Comparison of ENCODE assay signal across 21 mouse cellular contexts in genomic region chr4:123289038-123289437, GRCm38 (mm10). TPM values are rescaled to one million over a fixed set of nuclear protein-coding genes. Genes with fewer than 3 reads are reported as not detected.
DNase-seq lines count a peak whose midpoint lies in the region; ATAC-seq and TF ChIP-seq lines count a peak whose summit lies in the region.
"Had no signal": no experiment of that assay in that cellular context is flagged by ENCODE, and none has a peak within 500 bp of the region (broad histone marks: within the 10 kb centered on the region; RNA-seq: fewer than 3 reads in every experiment).

No protein-coding gene starts in this region.

- H3K4me3 ChIP-seq in forebrain, embryonic 11.5 days (ENCODE audit: low read depth, low read length): no peak overlapping the region
- no peak overlapping the region for H3K4me3 ChIP-seq in forebrain, embryonic 13.5 days
- no peak overlapping the region for H3K4me3 ChIP-seq in intestine, embryonic 16.5 days (ENCODE audit: low read length)
- H3K4me3 ChIP-seq in intestine, postnatal 0 days (ENCODE audit: low read depth, low read length): no peak overlapping the region
- H3K4me3 ChIP-seq in midbrain, embryonic 10.5 days: no peak overlapping the region
- H3K4me3 ChIP-seq in midbrain, embryonic 16.5 days (ENCODE audit: low read depth, low read length): no peak overlapping the region
- H3K4me3 ChIP-seq: embryonic facial prominence, embryonic 15.5 days; heart, embryonic 13.5 days; hindbrain, embryonic 12.5 days had no signal

- H3K27ac ChIP-seq in forebrain, embryonic 11.5 days (ENCODE audit: low read depth, low read length): no peak overlapping the region
- H3K27ac ChIP-seq in forebrain, embryonic 13.5 days: no peak overlapping the region
- no peak overlapping the region for H3K27ac ChIP-seq in intestine, embryonic 16.5 days (ENCODE audit: low read length)
- H3K27ac ChIP-seq in intestine, postnatal 0 days (ENCODE audit: low read depth, low read length): no peak overlapping the region
- H3K27ac ChIP-seq in midbrain, embryonic 10.5 days (replicated peaks): 0 out of 2 replicates have a peak overlapping the region, but pooled peaks have one; percentile 28
- no peak overlapping the region for H3K27ac ChIP-seq in midbrain, embryonic 16.5 days (ENCODE audit: low read length)
- H3K27ac ChIP-seq: embryonic facial prominence, embryonic 15.5 days; heart, embryonic 13.5 days; hindbrain, embryonic 12.5 days had no signal

- H3K9ac ChIP-seq in forebrain, embryonic 11.5 days (ENCODE audit: low read length): no peak overlapping the region
- no peak overlapping the region for H3K9ac ChIP-seq in forebrain, embryonic 13.5 days
- peak overlapping the region; percentile 4; the same call in 1 of the 2 replicates for H3K9ac ChIP-seq in intestine, embryonic 16.5 days (ENCODE audit: low read depth, low read length)
- no peak overlapping the region for H3K9ac ChIP-seq in intestine, postnatal 0 days (ENCODE audit: low read depth, low read length)
- H3K9ac ChIP-seq in midbrain, embryonic 16.5 days (ENCODE audit: low read depth, low read length): no peak overlapping the region
- H3K9ac ChIP-seq: embryonic facial prominence, embryonic 15.5 days; hindbrain, embryonic 12.5 days had no signal

- no peak overlapping the region for H3K4me2 ChIP-seq in forebrain, embryonic 11.5 days (ENCODE audit: low read depth, low read length, severe bottlenecking)
- no peak overlapping the region for H3K4me2 ChIP-seq in forebrain, embryonic 13.5 days
- no peak overlapping the region for H3K4me2 ChIP-seq in intestine, embryonic 16.5 days (ENCODE audit: low read depth, low read length)
- H3K4me2 ChIP-seq in intestine, postnatal 0 days (replicated peaks; ENCODE audit: low read depth): no peak overlapping the region
- no peak overlapping the region for H3K4me2 ChIP-seq in midbrain, embryonic 16.5 days (ENCODE audit: low read length)
- H3K4me2 ChIP-seq: embryonic facial prominence, embryonic 15.5 days; heart, embryonic 13.5 days; hindbrain, embryonic 12.5 days had no signal

- H3K4me1 ChIP-seq in forebrain, embryonic 11.5 days (replicated peaks; ENCODE audit: control insufficient read depth, insufficient read depth, low read length): peaks cover 10% of the 10 kb centered on the region; the same call in 1 of the 2 replicates
- peaks cover 23% of the 10 kb centered on the region for H3K4me1 ChIP-seq in forebrain, embryonic 13.5 days
- peaks cover 21% of the 10 kb centered on the region for H3K4me1 ChIP-seq in intestine, embryonic 16.5 days (ENCODE audit: control insufficient read depth, insufficient read depth, low read length)
- peaks cover 10% of the 10 kb centered on the region for H3K4me1 ChIP-seq in intestine, postnatal 0 days (replicated peaks; ENCODE audit: control insufficient read depth, insufficient read depth, low read length)
- H3K4me1 ChIP-seq in midbrain, embryonic 10.5 days: peaks cover 22% of the 10 kb centered on the region
- H3K4me1 ChIP-seq in midbrain, embryonic 16.5 days (ENCODE audit: control insufficient read depth, insufficient read depth, low read length): peaks cover 19% of the 10 kb centered on the region

- no peak for TF ChIP-seq CTCF in intestine, postnatal 0 days (IDR thresholded peaks at IDR 0.05; ENCODE audit: low read depth)

- ATAC-seq in forebrain, embryonic 11.5 days (replicated peaks; ENCODE audit: low FRiP score): no peak
- no peak for ATAC-seq in forebrain, embryonic 13.5 days
- ATAC-seq in intestine, embryonic 16.5 days: no peak
- ATAC-seq in intestine, postnatal 0 days: no peak
- ATAC-seq in midbrain, embryonic 16.5 days: no peak
- ATAC-seq: forebrain, embryonic 14.5 days; hindbrain, embryonic 16.5 days; inflammation-experienced regulatory T-cells, adult 6 months had no signal

- peak; percentile 46 for DNase-seq in forebrain, embryonic 11.5 days (ENCODE audit: low spot score)
- no peak for DNase-seq in midbrain, embryonic 10.5 days (ENCODE audit: low spot score)
- DNase-seq: adrenal gland, adult 8-10 months; cerebellum, adult 11 months; cerebellum, adult 8-10 months; cerebellum, postnatal 14 days; embryo, embryonic 11 days; heart, postnatal 36 days had no signal

- H3K27me3 ChIP-seq in forebrain, embryonic 11.5 days (ENCODE audit: control insufficient read depth, insufficient read depth, low read length): no peaks in the 10 kb centered on the region
- no peaks in the 10 kb centered on the region for H3K27me3 ChIP-seq in forebrain, embryonic 13.5 days
- H3K27me3 ChIP-seq in intestine, embryonic 16.5 days (replicated peaks; ENCODE audit: control insufficient read depth, insufficient read depth, low read length): no peaks in the 10 kb centered on the region
- no peaks in the 10 kb centered on the region for H3K27me3 ChIP-seq in intestine, postnatal 0 days (replicated peaks; ENCODE audit: control insufficient read depth, insufficient read depth, low read length)
- no peaks in the 10 kb centered on the region for H3K27me3 ChIP-seq in midbrain, embryonic 10.5 days (ENCODE audit: low read depth, poor library complexity, severe bottlenecking)
- no peaks in the 10 kb centered on the region for H3K27me3 ChIP-seq in midbrain, embryonic 16.5 days (ENCODE audit: control insufficient read depth, insufficient read depth, low read depth, low read length)
- H3K27me3 ChIP-seq: CH12.LX; embryonic facial prominence, embryonic 15.5 days; heart, embryonic 13.5 days; hindbrain, embryonic 12.5 days had no signal

- no peaks in the 10 kb centered on the region for H3K9me3 ChIP-seq in forebrain, embryonic 11.5 days (ENCODE audit: control insufficient read depth, low read length)
- H3K9me3 ChIP-seq in forebrain, embryonic 13.5 days (replicated peaks): no peaks in the 10 kb centered on the region
- no peaks in the 10 kb centered on the region for H3K9me3 ChIP-seq in intestine, embryonic 16.5 days (ENCODE audit: control insufficient read depth, low read length)
- H3K9me3 ChIP-seq in intestine, postnatal 0 days (ENCODE audit: control insufficient read depth): no peaks in the 10 kb centered on the region
- no peaks in the 10 kb centered on the region for H3K9me3 ChIP-seq in midbrain, embryonic 10.5 days (replicated peaks)
- no peaks in the 10 kb centered on the region for H3K9me3 ChIP-seq in midbrain, embryonic 16.5 days (replicated peaks; ENCODE audit: control insufficient read depth, low read length, poor library complexity, severe bottlenecking)
- H3K9me3 ChIP-seq: embryonic facial prominence, embryonic 15.5 days; heart, embryonic 13.5 days; hindbrain, embryonic 12.5 days had no signal

- WGBS in forebrain, embryonic 11.5 days: 92% methylated on average over 12 of the region's 12 CpGs
- WGBS in forebrain, embryonic 13.5 days: 94% methylated on average over 12 of the region's 12 CpGs
- WGBS in intestine, embryonic 16.5 days: 89% methylated on average over 12 of the region's 12 CpGs
- WGBS in intestine, postnatal 0 days: 91% methylated on average over 12 of the region's 12 CpGs
- 91% methylated on average over 12 of the region's 12 CpGs for WGBS in midbrain, embryonic 10.5 days
- 90% methylated on average over 12 of the region's 12 CpGs for WGBS in midbrain, embryonic 16.5 days

- H3K36me3 ChIP-seq in forebrain, embryonic 11.5 days (ENCODE audit: control insufficient read depth, insufficient read depth, low read length): peaks cover 15% of the 10 kb centered on the region; the same call in 1 of the 2 replicates
- H3K36me3 ChIP-seq in forebrain, embryonic 13.5 days (ENCODE audit: poor library complexity, severe bottlenecking): peaks cover 73% of the 10 kb centered on the region
- peaks cover 36% of the 10 kb centered on the region for H3K36me3 ChIP-seq in intestine, embryonic 16.5 days (ENCODE audit: control insufficient read depth, insufficient read depth, low read length)
- peaks cover 64% of the 10 kb centered on the region for H3K36me3 ChIP-seq in intestine, postnatal 0 days (ENCODE audit: control insufficient read depth, insufficient read depth)
- H3K36me3 ChIP-seq in midbrain, embryonic 10.5 days: peaks cover 99% of the 10 kb centered on the region
- peaks cover 24% of the 10 kb centered on the region for H3K36me3 ChIP-seq in midbrain, embryonic 16.5 days (ENCODE audit: control insufficient read depth, insufficient read depth, low read length)

RNA-seq across cellular contexts. Expression of gene Pabpc4, which starts 26.9 kb away (rescaled TPM):
- 46.6 and 47.0 TPM in 2 replicates for polyA plus RNA-seq in forebrain, embryonic 11.5 days (2014; fragmentation: Nextera tagmentation; extraction: Ambion mirVana)
- 27.7 and 28.6 TPM in 2 replicates for polyA plus RNA-seq in forebrain, embryonic 13.5 days (2015; fragmentation: Nextera tagmentation; extraction: Ambion mirVana)
- polyA plus RNA-seq in intestine, embryonic 16.5 days (2015; fragmentation: Nextera tagmentation; extraction: Ambion mirVana): 31.6 and 36.7 TPM in 2 replicates
- 12.6 and 15.0 TPM in 2 replicates for polyA plus RNA-seq in intestine, postnatal 0 days (2015; fragmentation: Nextera tagmentation; extraction: Ambion mirVana)
- 41.4 and 48.3 TPM in 2 replicates for polyA plus RNA-seq in midbrain, embryonic 10.5 days (2016; fragmentation: Nextera tagmentation; extraction: Ambion mirVana)
- polyA plus RNA-seq in midbrain, embryonic 16.5 days (2015; fragmentation: Nextera tagmentation; extraction: Ambion mirVana): 28.1 and 29.5 TPM in 2 replicates

RNA-seq across cellular contexts. Expression of gene Oxct2a, which starts 34.4 kb away (rescaled TPM):
- polyA plus RNA-seq in forebrain, embryonic 11.5 days (2014; fragmentation: Nextera tagmentation; extraction: Ambion mirVana): not detected in 2 replicates
- polyA plus RNA-seq in forebrain, embryonic 13.5 days (2015; fragmentation: Nextera tagmentation; extraction: Ambion mirVana): not detected in 2 replicates
- polyA plus RNA-seq in intestine, embryonic 16.5 days (2015; fragmentation: Nextera tagmentation; extraction: Ambion mirVana): not detected in 2 replicates
- polyA plus RNA-seq in intestine, postnatal 0 days (2015; fragmentation: Nextera tagmentation; extraction: Ambion mirVana): 0.21 and 0.24 TPM in 2 replicates
- not detected in 2 replicates for polyA plus RNA-seq in midbrain, embryonic 10.5 days (2016; fragmentation: Nextera tagmentation; extraction: Ambion mirVana)
- polyA plus RNA-seq in midbrain, embryonic 16.5 days (2015; fragmentation: Nextera tagmentation; extraction: Ambion mirVana): 0.15 TPM in 1 of 2 replicates, not detected in the other
- polyA plus RNA-seq: embryonic facial prominence, embryonic 11.5 days; forebrain, embryonic 14.5 days; heart, embryonic 13.5 days; heart, postnatal 0 days; hindbrain, embryonic 12.5 days; inflammation-experienced regulatory T-cells, adult 6 months had no signal

RNA-seq across cellular contexts. Expression of gene Bmp8a, which starts 54.0 kb away (rescaled TPM):
- polyA plus RNA-seq in forebrain, embryonic 11.5 days (2014; fragmentation: Nextera tagmentation; extraction: Ambion mirVana): 0.13 and 0.23 TPM in 2 replicates
- not detected in 2 replicates for polyA plus RNA-seq in forebrain, embryonic 13.5 days (2015; fragmentation: Nextera tagmentation; extraction: Ambion mirVana)
- polyA plus RNA-seq in intestine, embryonic 16.5 days (2015; fragmentation: Nextera tagmentation; extraction: Ambion mirVana): 0.64 and 1.1 TPM in 2 replicates
- polyA plus RNA-seq in intestine, postnatal 0 days (2015; fragmentation: Nextera tagmentation; extraction: Ambion mirVana): 7.3 and 8.1 TPM in 2 replicates
- 0.07 and 0.11 TPM in 2 replicates for polyA plus RNA-seq in midbrain, embryonic 10.5 days (2016; fragmentation: Nextera tagmentation; extraction: Ambion mirVana)
- polyA plus RNA-seq in midbrain, embryonic 16.5 days (2015; fragmentation: Nextera tagmentation; extraction: Ambion mirVana): 0.21 TPM in 1 of 2 replicates, not detected in the other
- polyA plus RNA-seq: forebrain, embryonic 14.5 days; heart, postnatal 0 days; inflammation-experienced regulatory T-cells, adult 6 months had no signal

RNA-seq across cellular contexts. Expression of gene Heyl, which starts 55.7 kb away (rescaled TPM):
- 7.1 and 7.9 TPM in 2 replicates for polyA plus RNA-seq in forebrain, embryonic 11.5 days (2014; fragmentation: Nextera tagmentation; extraction: Ambion mirVana)
- 3.8 and 4.1 TPM in 2 replicates for polyA plus RNA-seq in forebrain, embryonic 13.5 days (2015; fragmentation: Nextera tagmentation; extraction: Ambion mirVana)
- polyA plus RNA-seq in intestine, embryonic 16.5 days (2015; fragmentation: Nextera tagmentation; extraction: Ambion mirVana): 10.7 and 12.0 TPM in 2 replicates
- polyA plus RNA-seq in intestine, postnatal 0 days (2015; fragmentation: Nextera tagmentation; extraction: Ambion mirVana): 4.3 and 4.5 TPM in 2 replicates
- polyA plus RNA-seq in midbrain, embryonic 10.5 days (2016; fragmentation: Nextera tagmentation; extraction: Ambion mirVana): 8.0 and 9.8 TPM in 2 replicates
- polyA plus RNA-seq in midbrain, embryonic 16.5 days (2015; fragmentation: Nextera tagmentation; extraction: Ambion mirVana): 5.6 and 6.2 TPM in 2 replicates
